Mouse (Mus musculus) 3134 (cell line): ENCODE data around the gene Oas1d.

Experiments used
- DNase-seq: peaks from one replicate; pipeline ENCODE4 v3.0.0-alpha.2; 2011; ENCODE audit warnings: low spot score; ENCODE audit not compliant: insufficient read length; ENCODE audit errors: extremely low read depth

The Oas1d gene

GRCm38 (mm10) chr5:120967355-120968133 lies 53.2 kb downstream of the Oas1d start:
- DNase-seq, result no peak

DNA sequence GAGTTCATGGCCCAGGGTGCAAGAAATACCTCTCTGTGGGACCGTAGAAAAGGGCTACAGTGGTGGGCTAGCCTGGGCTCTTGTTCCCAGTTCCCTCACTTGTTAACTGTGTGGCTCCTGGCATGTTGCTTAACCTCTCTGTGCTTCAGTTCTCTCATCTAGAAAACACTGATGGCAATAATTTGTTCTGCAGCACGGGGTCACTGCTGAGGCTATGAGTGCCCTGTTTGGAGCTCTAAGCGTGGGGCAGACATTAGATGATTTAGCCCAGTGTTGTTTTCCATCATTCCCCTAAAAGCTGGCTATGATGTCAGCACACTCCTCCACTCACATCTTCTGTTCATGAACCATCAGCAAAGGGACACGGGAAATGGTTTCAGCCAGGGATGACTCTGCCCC lies 53.8 kb downstream of the Oas1d start:
- no peak for DNase-seq

DNA sequence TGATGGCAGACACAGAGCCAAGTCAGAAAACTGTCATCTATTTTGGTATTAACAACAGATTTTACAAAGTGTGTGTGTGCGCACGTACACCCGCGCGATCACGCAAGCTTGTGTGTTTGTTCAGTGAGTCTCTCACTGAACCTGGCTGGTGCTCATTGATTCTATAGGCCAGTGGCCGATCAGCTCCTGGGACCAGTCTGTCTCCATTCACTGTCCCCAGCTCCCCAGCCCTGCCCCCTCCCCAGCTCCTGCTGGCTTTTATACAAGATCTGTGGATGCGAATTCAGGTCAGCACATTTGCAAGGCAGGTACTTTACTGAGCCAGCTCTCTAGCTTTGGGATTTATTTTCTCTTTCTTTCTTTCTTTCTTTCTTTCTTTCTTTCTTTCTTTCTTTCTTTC lies 54.5 kb downstream of the Oas1d start:
- DNase-seq, result no peak

DNA sequence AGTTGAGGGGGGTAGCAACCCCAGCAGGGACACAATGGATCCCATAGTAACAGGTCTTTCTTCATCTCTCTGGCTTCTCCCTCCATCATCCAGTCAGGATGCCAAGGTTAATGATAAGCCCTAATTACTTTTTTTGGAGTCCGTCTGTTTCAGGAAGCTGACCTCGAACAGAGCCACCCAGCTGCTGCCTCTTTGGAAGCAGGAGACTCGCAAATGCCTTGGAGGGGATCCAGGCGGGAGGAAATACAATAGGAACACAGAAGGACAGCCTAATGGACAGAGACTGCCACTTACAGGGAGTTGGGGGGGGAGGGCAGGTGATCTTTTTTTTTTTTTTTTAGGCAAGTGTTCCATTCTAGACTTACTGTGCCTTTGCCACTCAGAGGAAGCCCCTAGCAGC lies 55.4 kb downstream of the Oas1d start:
- DNase-seq, result no peak
